Mouse (Mus musculus) olfactory bulb, adult 2 months (tissue): ENCODE results near the gene Zfhx3.

Experiments used
- CTCF ChIP-seq: fragments of 200-500 bp; IDR thresholded peaks from 2 replicates; pipeline ENCODE4 v1.5.1; 2012; ENCODE audit warnings: low read depth, mild to moderate bottlenecking, low read length, moderate library complexity; ENCODE audit not compliant: insufficient read depth
- POLR2A ChIP-seq: fragments of 200-500 bp; IDR thresholded peaks from 2 replicates; pipeline ENCODE4 v1.6.1; 2012; ENCODE audit warnings: mild to moderate bottlenecking, low read depth, low read length, moderate library complexity; ENCODE audit not compliant: insufficient read depth

GRCm38 (mm10) chr8:107998874-107999273 lies 56.4 kb downstream of the Zfhx3 start:
- no peak for TF ChIP-seq CTCF
- TF ChIP-seq POLR2A = no peak
